Mouse (Mus musculus) spleen, postnatal 10 days (tissue): ENCODE measurements around the gene Il1r1.

Source experiments
- DNase-seq, 2 experiments: peaks; one replicate each; pipeline ENCODE4 v3.0.0; 2021 to 2022; ENCODE audit warnings: low spot score in 2 of 2

Gene Il1r1

GRCm38 (mm10) chr1:40362784-40363183, 137.9 kb downstream of the Il1r1 start:
- DNase-seq, result no peak
